Mouse (Mus musculus) T-helper 17 cell (primary cell): ENCODE data around the gene Sh2b1.
"Not testable (repeated sequence)": the region's sequence is repeated elsewhere in the genome, so short reads cannot be mapped to it uniquely, and the experiment has no call there.

Experiments
- in situ Hi-C, 2 experiments: fragments of 300-600 bp; cut with MboI, MseI; formaldehyde crosslinking; loops; 1 replicate in 1 of 2; 2 replicates in 1 of 2; pipeline ENCODE4 v1.15.1; 2025; ENCODE audit warnings: high pct_unique_total_duplicates in 2 of 2

Gene Sh2b1

DNA sequence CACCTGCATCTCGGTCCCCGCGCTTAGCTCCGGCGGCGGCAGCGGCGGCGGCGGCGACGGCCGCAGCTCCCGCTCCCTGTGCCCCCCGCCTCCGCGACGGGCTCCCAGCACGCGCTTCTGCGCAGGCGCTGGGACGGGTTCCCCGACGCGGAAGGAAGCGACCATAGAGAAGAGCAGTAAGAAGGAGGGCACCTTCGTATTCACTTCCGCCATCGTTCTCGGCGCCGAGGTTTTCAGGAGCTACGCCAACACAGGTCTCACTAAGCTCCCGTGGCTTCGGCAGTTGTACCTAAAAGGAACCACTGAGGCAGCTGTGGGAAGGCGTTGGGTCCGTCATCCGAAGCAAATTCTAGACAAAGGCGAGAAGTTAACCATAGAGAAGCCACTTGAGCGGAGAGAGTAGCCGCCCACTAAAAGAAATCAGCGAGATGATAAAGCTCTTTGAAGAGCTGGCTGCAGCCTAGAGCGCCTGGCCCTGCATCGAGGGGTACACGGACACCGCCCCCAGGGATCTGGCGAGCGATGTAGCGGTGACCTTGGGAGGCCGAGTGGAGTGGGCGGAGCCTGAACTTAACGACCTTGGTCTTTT, at the start of gene Sh2b1:
Sh2b1 (minus strand) TSS at position 432 of the 589 bp plus-strand sequence.
- in situ Hi-C loops, result loop anchor here (5.0 to 10.0 kb wide), 3 partner anchors 52 to 720 kb away; partner anchors contain the start of genes Cd2bp2 (in 1 of the 2) and Ppp4c (in 1 of the 2)

DNA sequence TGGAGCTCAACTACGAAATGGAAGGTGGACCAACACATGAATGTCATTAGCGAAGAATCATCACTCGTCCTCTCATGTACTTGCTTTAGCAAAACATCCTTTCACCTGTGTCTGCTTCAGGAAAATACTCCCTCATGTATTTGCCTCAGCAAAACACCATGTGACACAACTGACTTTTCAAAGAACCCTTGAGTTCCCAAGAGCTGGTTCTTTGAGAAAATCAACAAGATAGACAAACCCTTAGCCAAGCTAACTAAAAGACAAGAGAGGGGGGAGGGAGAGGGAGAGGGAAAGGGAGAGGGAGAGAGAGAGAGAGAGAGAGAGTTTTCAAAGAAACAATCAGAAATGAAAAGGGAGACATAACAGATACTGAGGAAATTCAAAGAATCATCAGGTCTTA, 48.1 kb upstream of the Sh2b1 start:
- in situ Hi-C loops, result no loop called here

GRCm38 (mm10) chr7:126519513-126519912, 44.3 kb upstream of the Sh2b1 start:
- in situ Hi-C loops, result no loop called here

DNA sequence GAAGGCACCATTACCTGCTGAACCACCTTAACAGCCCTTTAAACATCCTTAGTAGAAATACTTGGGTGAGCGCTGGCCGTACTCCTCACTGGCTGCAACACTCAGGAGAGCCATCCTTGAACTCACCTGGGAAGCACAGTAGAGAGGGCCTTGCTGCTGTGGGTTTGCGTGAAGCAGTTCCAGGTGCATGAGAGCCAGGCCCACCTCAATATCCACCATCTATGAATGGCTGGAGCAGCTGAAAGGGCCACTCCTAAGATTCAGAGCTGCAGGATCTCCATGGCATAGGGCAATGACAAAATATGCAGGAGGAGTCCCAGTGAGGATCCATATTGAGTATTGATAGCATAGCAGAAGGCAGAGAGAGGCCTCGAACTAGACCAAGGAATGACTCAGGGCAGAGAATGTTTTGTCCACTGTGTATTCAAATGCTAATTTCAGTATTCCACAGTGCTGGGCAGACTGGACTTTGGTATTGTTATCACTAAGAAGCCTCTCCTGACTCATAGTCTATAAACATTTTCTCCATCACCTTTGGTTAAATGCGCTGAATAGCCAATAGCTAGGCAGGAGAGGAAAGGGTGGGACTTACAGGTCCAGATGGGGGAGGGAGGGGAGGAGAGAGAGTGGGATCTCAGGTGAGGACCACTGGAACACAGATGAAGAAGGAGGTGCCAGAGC, 43.2 kb upstream of the Sh2b1 start:
- in situ Hi-C loops, result no loop called here

DNA sequence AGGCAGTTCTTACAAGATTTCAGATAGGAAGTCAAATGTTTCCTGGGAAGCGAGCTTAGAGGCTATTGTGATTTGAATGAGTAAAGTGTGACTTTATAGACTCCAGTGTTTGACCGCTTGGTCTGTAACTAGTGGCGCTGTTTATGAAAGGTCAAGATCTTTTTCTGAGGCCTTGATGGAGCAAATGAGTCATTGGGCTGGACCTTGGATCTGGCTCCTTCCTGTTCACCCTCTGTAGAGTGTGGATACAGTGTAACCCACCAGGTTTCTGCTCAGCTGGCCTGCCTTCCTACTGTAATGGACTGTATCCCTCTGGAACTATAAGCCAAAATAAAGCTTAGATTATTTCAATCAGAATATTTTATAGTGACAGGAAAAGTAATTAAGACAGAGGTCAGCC, 36.1 kb upstream of the Sh2b1 start:
- in situ Hi-C loops, result loop anchor here in 1 of 2 experiments (5.0 kb wide), 1 partner anchor 104 kb away; no protein-coding TSS in a partner anchor

DNA sequence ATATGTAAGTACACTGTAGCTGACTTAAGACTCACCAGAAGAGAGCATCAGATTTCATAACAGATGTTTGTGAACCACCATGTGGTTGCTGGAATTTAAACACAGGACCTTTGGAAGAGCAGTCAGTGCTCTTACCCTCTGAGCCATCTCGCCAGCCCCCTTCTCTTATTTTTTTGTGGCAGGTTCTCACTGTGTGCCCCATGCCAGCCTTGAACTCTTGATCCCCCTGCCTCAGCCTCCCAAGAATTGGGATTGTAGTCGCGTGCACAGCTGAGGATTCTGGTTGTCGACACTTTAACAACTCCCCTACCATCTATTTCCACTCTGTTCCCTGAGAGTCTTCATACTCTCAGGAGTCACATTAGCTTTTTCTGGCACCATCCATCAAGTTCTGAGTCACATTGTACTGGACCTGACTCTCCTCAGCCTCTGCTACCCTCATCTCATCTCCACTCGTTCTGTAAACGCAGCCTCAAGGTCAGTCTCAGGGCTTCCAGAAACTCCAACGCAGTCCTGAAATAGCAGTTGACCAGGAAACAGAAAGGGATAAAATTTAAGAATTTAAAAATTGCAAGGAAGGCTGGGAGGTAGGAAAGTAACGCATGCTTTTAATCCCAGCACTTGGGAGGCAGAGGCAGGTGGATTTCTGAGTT, 32.0 kb upstream of the Sh2b1 start:
- in situ Hi-C loops, result loop anchor here in 1 of 2 experiments (10.0 kb wide), 1 partner anchor 708 kb away; no protein-coding TSS in a partner anchor

- in situ Hi-C loops, result loop anchor here in 1 of 2 experiments (5.0 to 10.0 kb wide), 2 partner anchors 710 to 1877 kb away; no protein-coding TSS in a partner anchor
Measured at GRCm38 (mm10) chr7:126504913-126505312, 29.7 kb upstream of the Sh2b1 start.

GRCm38 (mm10) chr7:126503273-126503878, 28.2 kb upstream of the Sh2b1 start, which contains the start of gene Atxn2l:
Gene Atxn2l, minus strand, starts transcription at chr7:126503437.
- in situ Hi-C loops, result loop anchor here in 1 of 2 experiments (5.0 to 10.0 kb wide), 2 partner anchors 711 to 1879 kb away; no protein-coding TSS in a partner anchor

GRCm38 (mm10) chr7:126502751-126503150, 27.5 kb upstream of the Sh2b1 start:
- in situ Hi-C loops, result loop anchor here in 1 of 2 experiments (5.0 to 10.0 kb wide), 2 partner anchors 712 to 1880 kb away; no protein-coding TSS in a partner anchor

- in situ Hi-C loops, result loop anchor here in 1 of 2 experiments (5.0 to 10.0 kb wide), 2 partner anchors 713 to 1880 kb away; no protein-coding TSS in a partner anchor
Measured at GRCm38 (mm10) chr7:126502023-126502741, 27.0 kb upstream of the Sh2b1 start.

GRCm38 (mm10) chr7:126501684-126502022, 26.4 kb upstream of the Sh2b1 start:
- in situ Hi-C loops, result loop anchor here in 1 of 2 experiments (5.0 to 10.0 kb wide), 2 partner anchors 713 to 1881 kb away; no protein-coding TSS in a partner anchor

GRCm38 (mm10) chr7:126499416-126499815, 24.2 kb upstream of the Sh2b1 start:
- in situ Hi-C loops, result no loop called here

DNA sequence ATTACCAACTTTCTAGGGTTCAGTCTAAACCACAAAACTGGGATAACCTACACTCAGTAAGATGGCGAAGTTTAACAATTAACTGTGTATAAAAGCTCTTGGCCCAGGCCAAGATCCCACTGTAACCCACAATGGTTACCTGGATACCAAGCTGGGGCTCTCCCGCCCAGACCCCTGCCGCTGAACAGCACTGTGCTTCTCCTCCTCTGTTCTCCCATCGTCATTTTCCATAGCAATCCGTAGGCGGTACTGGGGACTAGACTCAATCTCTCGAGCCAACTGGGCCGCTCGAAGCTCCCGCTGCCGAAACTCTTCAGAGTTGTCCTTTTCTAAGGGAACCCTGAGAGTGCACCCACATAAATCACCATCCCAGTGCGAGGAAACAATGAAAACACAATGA, 22.7 kb upstream of the Sh2b1 start:
- in situ Hi-C loops, result no loop called here

DNA sequence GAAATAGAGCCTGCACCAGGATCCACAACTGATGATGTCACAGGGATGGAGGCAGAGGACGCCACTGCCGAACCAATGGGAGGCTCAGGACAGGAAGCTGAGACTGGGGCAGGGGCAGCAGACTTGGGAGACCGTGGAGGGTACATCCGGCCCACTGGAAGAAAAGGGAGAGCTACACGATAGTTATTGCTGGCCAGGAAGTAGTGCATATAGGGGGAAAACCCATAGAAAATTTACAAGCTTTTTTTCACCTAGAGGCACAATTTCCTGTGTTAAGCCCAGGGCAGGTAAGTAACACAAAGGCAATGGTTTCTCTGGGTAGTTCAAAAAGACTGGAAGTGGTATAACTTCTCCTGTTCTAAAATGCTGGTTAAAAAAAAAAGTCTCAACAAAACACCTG, 21.3 kb upstream of the Sh2b1 start:
- in situ Hi-C loops, result no loop called here

DNA sequence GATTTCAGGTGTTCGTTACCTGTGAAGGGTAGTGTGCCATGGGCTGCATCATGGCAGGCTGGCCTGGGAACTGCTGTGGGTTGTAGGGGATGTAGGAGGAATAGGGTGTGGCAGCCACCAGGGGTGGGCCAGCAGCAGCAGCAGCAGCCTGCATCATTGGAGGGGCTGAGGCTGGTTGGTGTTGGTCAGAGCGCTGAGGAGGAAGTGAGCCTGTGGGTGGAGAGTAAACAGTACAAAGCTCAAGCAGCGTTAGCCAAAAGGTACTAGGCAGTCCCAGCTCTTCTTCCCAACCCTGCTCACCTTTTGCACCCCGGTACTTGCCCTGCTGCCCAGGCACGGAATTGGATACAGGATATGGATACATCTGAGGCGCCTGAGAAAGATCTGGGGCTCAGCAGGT, 18.9 kb upstream of the Sh2b1 start:
- in situ Hi-C loops, result loop anchor here in 1 of 2 experiments (5.0 kb wide), 1 partner anchor 53 kb away; no protein-coding TSS in a partner anchor

GRCm38 (mm10) chr7:126491973-126492372, 16.7 kb upstream of the Sh2b1 start:
- in situ Hi-C loops, result loop anchor here in 1 of 2 experiments (5.0 kb wide), 1 partner anchor 55 kb away; no protein-coding TSS in a partner anchor

GRCm38 (mm10) chr7:126491005-126491404, 15.8 kb upstream of the Sh2b1 start:
- in situ Hi-C loops, result loop anchor here in 1 of 2 experiments (5.0 kb wide), 1 partner anchor 56 kb away; no protein-coding TSS in a partner anchor

DNA sequence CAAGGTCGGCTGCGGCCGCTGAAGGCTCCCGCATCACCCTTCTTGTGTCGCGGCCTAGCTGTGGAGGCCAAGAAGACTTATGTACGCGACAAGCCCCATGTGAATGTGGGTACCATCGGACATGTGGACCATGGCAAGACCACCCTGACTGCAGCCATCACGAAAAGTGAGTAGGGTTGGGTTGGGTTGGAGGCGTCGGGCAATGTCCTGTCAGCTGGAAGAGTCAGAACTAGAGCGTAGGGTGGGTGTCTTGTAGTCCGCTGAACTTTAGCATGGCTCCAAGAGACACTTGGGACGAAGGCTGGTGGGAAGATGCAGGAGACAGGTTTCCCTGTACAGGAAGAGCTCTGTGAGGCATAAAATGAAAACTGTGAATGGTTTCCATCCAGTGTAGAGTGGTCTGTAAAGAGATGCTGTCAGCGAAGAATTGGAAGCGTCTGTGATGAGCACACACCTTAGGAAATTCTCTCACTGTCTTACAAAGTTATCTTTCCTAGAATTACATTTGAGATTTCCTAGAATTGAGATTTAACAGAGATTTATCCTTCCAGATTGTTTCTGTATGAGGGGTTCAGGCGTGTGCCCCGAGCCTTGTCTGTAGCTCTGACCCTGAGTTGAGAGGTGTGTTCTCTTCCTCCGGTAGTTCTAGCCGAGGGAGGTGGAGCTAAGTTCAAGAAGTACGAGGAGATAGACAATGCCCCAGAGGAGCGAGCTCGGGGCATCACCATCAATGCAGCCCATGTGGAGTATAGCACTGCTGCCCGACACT, 12.6 kb upstream of the Sh2b1 start:
- in situ Hi-C loops, result not testable (repeated sequence)

DNA sequence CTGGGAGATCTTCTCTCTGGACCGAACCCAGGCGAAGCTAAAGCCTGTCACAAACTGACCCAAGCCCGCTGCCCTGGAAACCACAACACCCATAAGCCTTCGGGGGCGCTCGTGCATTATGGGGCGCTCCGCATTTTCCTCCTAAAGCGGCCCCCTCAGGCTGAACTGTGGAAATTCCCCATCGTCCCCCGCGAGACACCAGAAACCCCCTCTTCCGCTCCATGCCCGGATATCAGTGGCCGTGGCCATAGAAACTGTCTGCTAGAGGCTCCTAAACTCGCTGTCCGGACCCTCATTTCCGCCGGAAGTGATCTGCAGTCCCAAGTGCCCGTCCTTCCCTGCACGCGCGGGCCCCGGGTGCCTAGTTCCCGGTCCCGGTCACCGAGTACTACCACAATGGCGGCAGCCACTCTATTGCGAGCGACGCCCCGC, 11.8 kb upstream of the Sh2b1 start, which contains the start of gene Tufm:
Tufm (plus strand) TSS at position 310 of the 432 bp plus-strand sequence.
- in situ Hi-C loops, result no loop called here
